Mouse (Mus musculus) heart, embryonic 15.5 days (tissue): ENCODE measurements around the gene Ppfibp2. TPM values are rescaled to one million over a fixed set of nuclear protein-coding genes. Genes with fewer than 3 reads are reported as not detected.

ENCODE experiments used
- ATAC-seq: fragments of 200-750 bp; cut with Nextera tagmentation; replicated peaks from 2 replicates; pipeline ENCODE4 v1.8.0; 2017; ENCODE audit warnings: low read depth, moderate TSS enrichment; ENCODE audit not compliant: insufficient number of reproducible peaks, insufficient read depth, low FRiP score
- H3K27ac ChIP-seq: fragments of 300-500 bp; sonication (generic); 2 replicates; pipeline ENCODE4 v1.5.1; 2015; ENCODE audit warnings: mild to moderate bottlenecking, inconsistent platforms
- H3K27me3 ChIP-seq: fragments of 300-500 bp; sonication (generic); 2 replicates; pipeline ENCODE4 v1.6.1; 2015; ENCODE audit warnings: inconsistent platforms
- H3K36me3 ChIP-seq: fragments of 300-500 bp; sonication (generic); 2 replicates; pipeline ENCODE4 v1.6.1; 2015; ENCODE audit warnings: mild to moderate bottlenecking, inconsistent platforms
- H3K4me1 ChIP-seq: fragments of 300-500 bp; sonication (generic); replicated peaks from 2 replicates; pipeline ENCODE4 v1.6.1; 2015; ENCODE audit warnings: inconsistent platforms
- H3K4me2 ChIP-seq: fragments of 300-500 bp; sonication (generic); 2 replicates; pipeline ENCODE4 v1.6.1; 2015; ENCODE audit warnings: inconsistent platforms, mild to moderate bottlenecking, moderate library complexity
- H3K4me3 ChIP-seq: fragments of 300-500 bp; sonication (generic); 2 replicates; pipeline ENCODE4 v1.5.1; 2015; ENCODE audit warnings: mild to moderate bottlenecking, inconsistent platforms
- H3K9ac ChIP-seq: fragments of 300-500 bp; sonication (generic); 2 replicates; pipeline ENCODE4 v1.6.1; 2015; ENCODE audit warnings: mild to moderate bottlenecking, inconsistent platforms
- H3K9me3 ChIP-seq: fragments of 300-500 bp; sonication (generic); replicated peaks from 2 replicates; pipeline ENCODE4 v1.6.1; 2016; ENCODE audit warnings: inconsistent platforms
- WGBS: fragments of 180-500 bp; shearing (Covaris S2); methylation state at CpG from one replicate; pipeline ENCODE4 v1.1.7; 2015; ENCODE audit warnings: mixed read lengths; 5-methylcytosine and 5-hydroxymethylcytosine counted together
- polyA plus RNA-seq: library from polyadenylated mRNA; unstranded; fragments of >200 nt; fragmentation: Nextera tagmentation; extraction: Ambion mirVana; gene quantifications from 2 replicates; pipeline ENCODE4 v1.2.1, GENCODE M21; 2015

Gene Ppfibp2
- polyA plus RNA-seq, 1 experiment from 2014 or later: 4.4 TPM

DNA sequence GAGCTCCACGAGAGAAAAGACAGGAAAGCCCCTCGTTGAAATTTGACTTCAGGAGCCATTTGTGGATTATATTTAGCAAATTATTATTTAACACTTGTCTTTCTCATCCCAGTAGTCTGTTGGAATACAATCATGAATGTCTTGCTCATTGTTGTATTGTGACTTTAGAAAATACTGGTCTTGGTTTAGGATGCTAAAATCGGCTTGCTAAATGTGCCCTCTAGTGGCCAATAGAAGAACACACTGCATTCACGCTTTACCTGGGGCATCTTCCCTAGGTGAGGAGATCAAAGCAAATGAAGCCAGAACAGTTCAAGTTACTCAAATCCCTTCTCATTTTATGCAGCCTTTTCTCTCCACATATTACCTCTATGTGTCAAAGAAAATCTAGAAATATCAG is 184.6 kb downstream of the Ppfibp2 start:
- H3K4me3 ChIP-seq: no peak overlapping the region
- no peak overlapping the region for H3K4me2 ChIP-seq
- 38% methylated on average over 4 of the region's 4 CpGs for WGBS
- no peaks in the 10 kb centered on the region for H3K36me3 ChIP-seq
- no peak overlapping the region for H3K27ac ChIP-seq
- H3K9ac ChIP-seq: no peak overlapping the region
- H3K27me3 ChIP-seq: peaks cover 2% of the 10 kb centered on the region; the same call in 1 of the 2 replicates
- ATAC-seq: no peak
- peaks cover 2% of the 10 kb centered on the region; the same call in 1 of the 2 replicates for H3K4me1 ChIP-seq
- no peaks in the 10 kb centered on the region for H3K9me3 ChIP-seq

DNA sequence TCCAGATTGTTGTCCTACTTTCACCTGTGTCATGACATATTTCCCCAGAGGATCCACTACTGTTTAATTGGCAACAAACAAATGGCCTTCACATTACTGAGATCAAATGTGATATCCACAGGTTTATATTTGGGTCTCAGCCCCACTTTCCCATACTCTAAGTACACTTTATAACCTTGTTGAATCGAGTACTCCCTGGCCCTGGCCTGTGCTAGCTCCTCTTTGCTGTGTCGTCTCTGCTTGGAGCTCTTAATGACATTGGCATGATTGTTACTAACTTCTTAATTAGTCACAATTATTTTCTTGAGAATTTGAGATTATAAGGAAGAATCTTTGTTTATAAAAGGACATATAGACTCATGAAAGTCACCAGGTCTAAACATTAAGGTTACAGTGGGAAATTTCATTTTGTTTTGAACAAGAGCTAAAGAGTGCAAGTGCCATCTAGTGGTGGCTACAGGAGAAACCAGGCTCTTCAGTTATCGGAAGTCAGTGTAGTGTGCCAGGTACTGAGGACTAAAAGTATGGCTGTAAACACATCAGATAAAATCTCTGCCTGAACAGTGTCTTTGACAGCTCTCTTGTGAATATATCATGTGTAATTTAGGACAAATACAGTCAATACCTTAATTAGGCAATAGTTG is 193.1 kb downstream of the Ppfibp2 start:
- H3K9ac ChIP-seq: no peak overlapping the region
- H3K27me3 ChIP-seq: no peaks in the 10 kb centered on the region
- H3K4me1 ChIP-seq: no peaks in the 10 kb centered on the region
- 53% methylated on average over 3 of the region's 3 CpGs for WGBS
- H3K4me2 ChIP-seq: no peak overlapping the region
- no peak for ATAC-seq
- no peaks in the 10 kb centered on the region for H3K9me3 ChIP-seq
- no peaks in the 10 kb centered on the region for H3K36me3 ChIP-seq
- H3K4me3 ChIP-seq: no peak overlapping the region
- H3K27ac ChIP-seq: no peak overlapping the region

DNA sequence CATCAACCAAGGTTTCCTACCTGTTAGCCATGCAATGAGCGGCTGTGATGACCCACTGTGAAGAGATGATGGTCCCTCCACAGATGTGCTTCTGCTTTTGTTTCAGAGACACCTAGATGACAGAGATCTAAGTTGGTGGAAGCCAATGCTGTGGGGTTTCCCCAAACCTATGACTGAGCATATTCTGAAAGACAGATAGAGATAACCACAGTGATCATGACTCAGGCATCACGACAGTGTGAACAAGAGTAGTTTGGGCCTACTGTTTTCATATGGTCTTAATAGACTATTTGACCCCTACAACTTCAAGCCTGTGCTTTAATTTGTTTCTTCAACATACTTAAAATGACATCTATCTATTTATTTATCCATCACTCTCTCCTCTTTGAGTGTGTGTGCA is 201.5 kb downstream of the Ppfibp2 start:
- no peak overlapping the region for H3K4me3 ChIP-seq
- H3K4me1 ChIP-seq: no peaks in the 10 kb centered on the region
- WGBS: 66% methylated on average over 2 of the region's 2 CpGs
- no peak for ATAC-seq
- no peak overlapping the region for H3K9ac ChIP-seq
- H3K27ac ChIP-seq: no peak overlapping the region
- no peaks in the 10 kb centered on the region for H3K36me3 ChIP-seq
- no peak overlapping the region for H3K4me2 ChIP-seq
- no peaks in the 10 kb centered on the region for H3K27me3 ChIP-seq
- H3K9me3 ChIP-seq: no peaks in the 10 kb centered on the region

Other genes with a start within 250 kb of the Ppfibp2 start
- gene Syt9, start 224.5 kb upstream of the Ppfibp2 start, polyA plus RNA-seq: 0.31 and 0.86 TPM in 2 replicates
- gene Olfml1, start 27.8 kb upstream of the Ppfibp2 start, polyA plus RNA-seq: 6.8 and 9.5 TPM in 2 replicates
- gene 5330417H12Rik, start 30.0 kb downstream of the Ppfibp2 start, polyA plus RNA-seq: not detected in 2 replicates
- gene Cyb5r2, start 162.8 kb downstream of the Ppfibp2 start, polyA plus RNA-seq: 0.72 and 0.81 TPM in 2 replicates
- not detected in 2 replicates for gene Ovch2, start 206.0 kb downstream of the Ppfibp2 start, polyA plus RNA-seq
- not detected in 2 replicates for gene Olfr467, start 217.1 kb downstream of the Ppfibp2 start, polyA plus RNA-seq
- gene Olfr469, start 230.3 kb downstream of the Ppfibp2 start, polyA plus RNA-seq: not detected in 2 replicates